In genomic region chr14:73000325-73000724, GRCm38 (mm10) we compare ENCODE assay signal across 7 mouse cellular contexts. TPM values are rescaled to one million over a fixed set of nuclear protein-coding genes. Genes with fewer than 3 reads are reported as not detected.
DNase-seq lines count a peak whose midpoint lies in the region; ATAC-seq and TF ChIP-seq lines count a peak whose summit lies in the region.

No protein-coding gene starts in this region.

- H3K4me1 ChIP-seq in bone marrow, adult 2 months (ENCODE audit: control insufficient read depth, insufficient read depth, low read length) = no peaks in the 10 kb centered on the region
- 0 out of 2 replicates have a peak, but pooled peaks cover 4% of the 10 kb centered on the region for H3K4me1 ChIP-seq in lung, embryonic 16.5 days (replicated peaks; ENCODE audit: control insufficient read depth, insufficient read depth, low read length)

- no peak overlapping the region for H3K4me3 ChIP-seq in C2C12 (ENCODE audit: insufficient read depth, poor library complexity, severe bottlenecking)
- no peak overlapping the region for H3K4me3 ChIP-seq in bone marrow, adult 2 months (replicated peaks; ENCODE audit: control insufficient read depth, low read depth, low read length)
- H3K4me3 ChIP-seq in lung, embryonic 16.5 days (ENCODE audit: low read length) = no peak overlapping the region

- H3K36me3 ChIP-seq in C2C12 (ENCODE audit: control insufficient read depth, insufficient read depth) = no peaks in the 10 kb centered on the region
- no peaks in the 10 kb centered on the region for H3K36me3 ChIP-seq in lung, embryonic 16.5 days (ENCODE audit: control insufficient read depth, insufficient read depth, low read length)

- H3K4me2 ChIP-seq in lung, embryonic 16.5 days (ENCODE audit: low read depth, low read length) = peak overlapping the region; percentile 4; the same call in 1 of the 2 replicates

- no peak overlapping the region for H3K9ac ChIP-seq in lung, embryonic 16.5 days (ENCODE audit: low read length)

- WGBS in bone marrow, adult 2 months = 49% methylated on average over 10 of the region's 10 CpGs
- 16% methylated on average over 10 of the region's 10 CpGs for WGBS in lung, embryonic 16.5 days

- ATAC-seq in frontal cortex, adult (ENCODE audit: low TSS enrichment) = peak; percentile 85
- ATAC-seq in lung, embryonic 16.5 days (ENCODE audit: low read depth) = peak; percentile 83

- TF ChIP-seq POLR2A in bone marrow, adult 2 months (IDR thresholded peaks at IDR 0.05; ENCODE audit: borderline replicate concordance, control insufficient read depth, low read depth, low read length) = no peak

- no peaks in the 10 kb centered on the region for H3K79me3 ChIP-seq in C2C12 (ENCODE audit: low read depth)

- H3ac ChIP-seq in C2C12 (ENCODE audit: control insufficient read depth, insufficient read length, low read depth) = no peak overlapping the region

- H3K79me2 ChIP-seq in C2C12 (ENCODE audit: control insufficient read depth, insufficient read depth) = no peaks in the 10 kb centered on the region

- no peak overlapping the region for H3K27ac ChIP-seq in bone marrow, adult 2 months (ENCODE audit: control insufficient read depth, insufficient read depth, low read depth, low read length, poor library complexity)
- no peak overlapping the region for H3K27ac ChIP-seq in lung, embryonic 16.5 days (ENCODE audit: low read length)

- DNase-seq in 416B (ENCODE audit: low read depth) = peak; percentile 84
- peak; percentile 84 for DNase-seq in kidney, postnatal 10 days
- peak; percentile 34 to 65 for DNase-seq in right cerebral cortex, postnatal 10 days (ENCODE audit: low spot score in 2 of 2)

- TF ChIP-seq CTCF in C2C12 (IDR thresholded peaks at IDR 0.05; ENCODE audit: control insufficient read depth, insufficient read depth, insufficient read length) = peak; percentile 21
- peak; percentile 60 for TF ChIP-seq CTCF in bone marrow, adult 2 months (IDR thresholded peaks at IDR 0.05; ENCODE audit: control insufficient read depth, insufficient read depth, low read length)

- H3K27me3 ChIP-seq in C2C12 (ENCODE audit: control insufficient read depth, insufficient read depth, insufficient read length) = no peaks in the 10 kb centered on the region
- H3K27me3 ChIP-seq in lung, embryonic 16.5 days (ENCODE audit: control insufficient read depth, insufficient read depth, low read depth, low read length) = no peaks in the 10 kb centered on the region

- H3K9me3 ChIP-seq in lung, embryonic 16.5 days (ENCODE audit: control insufficient read depth, low read length) = no peaks in the 10 kb centered on the region

TF ChIP-seq in C2C12, 6 proteins besides CTCF, POLR2A, EP300 and RAD21:
- TF ChIP-seq MYOG (IDR thresholded peaks at IDR 0.05; ENCODE audit: control insufficient read depth, extremely low read depth, insufficient read length) = no peak
- TF ChIP-seq FOSL1 (IDR thresholded peaks at IDR 0.05; ENCODE audit: insufficient read depth, low read length, poor library complexity, severe bottlenecking) = no peak
- TF ChIP-seq MAX (IDR thresholded peaks at IDR 0.05) = no peak

RNA-seq across cellular contexts. Expression of gene Cysltr2, which starts 48.6 kb away (rescaled TPM):
- not detected for polyA plus RNA-seq in C2C12 (2012; fragmentation: generic; extraction: Trizol)
- 40.4 and 62.2 TPM in 2 replicates for polyA plus RNA-seq in bone marrow, adult 2 months (2011; ENCODE audit: insufficient read depth, insufficient read length, low replicate concordance, missing spikeins)
- polyA plus RNA-seq in lung, embryonic 16.5 days (2015; fragmentation: Nextera tagmentation; extraction: Ambion mirVana) = 0.60 and 1.2 TPM in 2 replicates

Comparison
In these comparisons a context has a peak if more than half of its experiments do, and no peak if none do; other contexts are left out.
1. RNA of gene Cysltr2, which starts 48.6 kb away (polyA plus RNA-seq): 40.4 to 62.2 TPM in bone marrow, adult 2 months; 0.60 to 1.2 TPM in lung, embryonic 16.5 days and not detected in C2C12 (single experiment); every median in the first group is over 10 times any median in the second.
2. Peak in every context shown above with its lines, with median percentiles within 50 percentile points of each other: DNase-seq.